Mouse (Mus musculus): ENCODE data around the gene Luc7l. TPM values are rescaled to one million over a fixed set of nuclear protein-coding genes. Genes with fewer than 3 reads are reported as not detected.
"Not testable (repeated sequence)": the region's sequence is repeated elsewhere in the genome, so short reads cannot be mapped to it uniquely, and the experiment has no call there.

The Luc7l gene
- polyA plus RNA-seq, 1 experiment from 2014 or later, result 151 TPM

- 95% methylated on average over 10 of the region's 10 CpGs for WGBS
- not testable (repeated sequence) for ATAC-seq (replicated peaks; ENCODE audit: low FRiP score)
These were observed 16.9 kb downstream of the Luc7l start for GRCm38 (mm10) chr17:26269577-26269976.

GRCm38 (mm10) chr17:26272586-26272985 lies 19.9 kb downstream of the Luc7l start:
- H3K4me1 ChIP-seq (replicated peaks; ENCODE audit: control insufficient read depth, insufficient read depth, low read length), result no peaks in the 10 kb centered on the region
- H3K4me2 ChIP-seq (ENCODE audit: low read depth, low read length, severe bottlenecking), result no peak overlapping the region
- WGBS, result 89% methylated on average over 3 of the region's 3 CpGs
- H3K4me3 ChIP-seq (ENCODE audit: low read depth, low read length), result no peak overlapping the region
- DNase-seq (ENCODE audit: low spot score) (no peak), ATAC-seq (replicated peaks; ENCODE audit: low FRiP score) (no peak)
- no peak overlapping the region for H3K9ac ChIP-seq (ENCODE audit: low read length)
- H3K27ac ChIP-seq (ENCODE audit: low read depth, low read length), result no peak overlapping the region
- no peaks in the 10 kb centered on the region for H3K9me3 ChIP-seq (ENCODE audit: control insufficient read depth, low read length)
- no peaks in the 10 kb centered on the region for H3K27me3 ChIP-seq (ENCODE audit: control insufficient read depth, insufficient read depth, low read length)
- peaks cover 7% of the 10 kb centered on the region for H3K36me3 ChIP-seq (ENCODE audit: control insufficient read depth, insufficient read depth, low read length)

More at GRCm38 (mm10) chr17:26269577-26269976, 16.9 kb downstream of the Luc7l start:
- H3K9me3 ChIP-seq (ENCODE audit: control insufficient read depth, low read length); H3K4me3 ChIP-seq (ENCODE audit: low read depth, low read length); H3K36me3 ChIP-seq (ENCODE audit: control insufficient read depth, insufficient read depth, low read length); H3K4me1 ChIP-seq (replicated peaks; ENCODE audit: control insufficient read depth, insufficient read depth, low read length); DNase-seq (ENCODE audit: low spot score); H3K4me2 ChIP-seq (ENCODE audit: low read depth, low read length, severe bottlenecking); H3K27ac ChIP-seq (ENCODE audit: low read depth, low read length); H3K27me3 ChIP-seq (ENCODE audit: control insufficient read depth, insufficient read depth, low read length); H3K9ac ChIP-seq (ENCODE audit: low read length): not testable (repeated sequence)

- Histone ChIP-seq H3K9ac (ENCODE audit: low read length) (no peak overlapping the region), H3K36me3 (ENCODE audit: control insufficient read depth, insufficient read depth, low read length) (peaks cover 28% of the 10 kb centered on the region), H3K4me1 (replicated peaks; ENCODE audit: control insufficient read depth, insufficient read depth, low read length) (no peaks in the 10 kb centered on the region), H3K27ac (ENCODE audit: low read depth, low read length) (no peak overlapping the region), H3K27me3 (ENCODE audit: control insufficient read depth, insufficient read depth, low read length) (no peaks in the 10 kb centered on the region), H3K4me3 (ENCODE audit: low read depth, low read length) (no peak overlapping the region), H3K4me2 (ENCODE audit: low read depth, low read length, severe bottlenecking) (no peak overlapping the region), H3K9me3 (ENCODE audit: control insufficient read depth, low read length) (no peaks in the 10 kb centered on the region)
- ATAC-seq (replicated peaks; ENCODE audit: low FRiP score) (no peak), DNase-seq (ENCODE audit: low spot score) (no peak)
- 91% methylated on average over 13 of the region's 13 CpGs for WGBS
These were observed 23.2 kb downstream of the Luc7l start for GRCm38 (mm10) chr17:26275933-26276332.

GRCm38 (mm10) chr17:26276711-26277110 lies 24.0 kb downstream of the Luc7l start:
- Histone ChIP-seq H3K4me3 (ENCODE audit: low read depth, low read length) (no peak overlapping the region), H3K27ac (ENCODE audit: low read depth, low read length) (no peak overlapping the region), H3K4me1 (replicated peaks; ENCODE audit: control insufficient read depth, insufficient read depth, low read length) (no peaks in the 10 kb centered on the region), H3K36me3 (ENCODE audit: control insufficient read depth, insufficient read depth, low read length) (peaks cover 32% of the 10 kb centered on the region), H3K27me3 (ENCODE audit: control insufficient read depth, insufficient read depth, low read length) (no peaks in the 10 kb centered on the region), H3K9ac (ENCODE audit: low read length) (no peak overlapping the region), H3K4me2 (ENCODE audit: low read depth, low read length, severe bottlenecking) (no peak overlapping the region), H3K9me3 (ENCODE audit: control insufficient read depth, low read length) (no peaks in the 10 kb centered on the region)
- DNase-seq (ENCODE audit: low spot score) (peak; percentile 52), ATAC-seq (replicated peaks; ENCODE audit: low FRiP score) (no peak)
- WGBS, result 94% methylated on average over 4 of the region's 4 CpGs

- Histone ChIP-seq H3K9me3 (ENCODE audit: control insufficient read depth, low read length) (no peaks in the 10 kb centered on the region), H3K4me2 (ENCODE audit: low read depth, low read length, severe bottlenecking) (no peak overlapping the region), H3K9ac (ENCODE audit: low read length) (no peak overlapping the region), H3K4me1 (replicated peaks; ENCODE audit: control insufficient read depth, insufficient read depth, low read length) (no peaks in the 10 kb centered on the region), H3K4me3 (ENCODE audit: low read depth, low read length) (no peak overlapping the region), H3K27ac (ENCODE audit: low read depth, low read length) (no peak overlapping the region), H3K36me3 (ENCODE audit: control insufficient read depth, insufficient read depth, low read length) (peaks cover 22% of the 10 kb centered on the region; the same call in 1 of the 2 replicates), H3K27me3 (ENCODE audit: control insufficient read depth, insufficient read depth, low read length) (no peaks in the 10 kb centered on the region)
- DNase-seq (ENCODE audit: low spot score) (no peak), ATAC-seq (replicated peaks; ENCODE audit: low FRiP score) (no peak)
- 83% methylated on average over 8 of the region's 8 CpGs for WGBS
These were observed 33.7 kb downstream of the Luc7l start for GRCm38 (mm10) chr17:26286199-26286955.

- Histone ChIP-seq H3K9ac (ENCODE audit: low read length) (no peak overlapping the region), H3K27me3 (ENCODE audit: control insufficient read depth, insufficient read depth, low read length) (no peaks in the 10 kb centered on the region), H3K36me3 (ENCODE audit: control insufficient read depth, insufficient read depth, low read length) (peaks cover 6% of the 10 kb centered on the region; the same call in 1 of the 2 replicates), H3K4me1 (replicated peaks; ENCODE audit: control insufficient read depth, insufficient read depth, low read length) (no peaks in the 10 kb centered on the region), H3K4me3 (ENCODE audit: low read depth, low read length) (no peak overlapping the region), H3K27ac (ENCODE audit: low read depth, low read length) (no peak overlapping the region), H3K9me3 (ENCODE audit: control insufficient read depth, low read length) (peaks cover 6% of the 10 kb centered on the region; the same call in 1 of the 2 replicates), H3K4me2 (ENCODE audit: low read depth, low read length, severe bottlenecking) (no peak overlapping the region)
- ATAC-seq (replicated peaks; ENCODE audit: low FRiP score), result no peak
- DNase-seq (ENCODE audit: low spot score), result no peak
- WGBS, result 84% methylated on average over 4 of the region's 4 CpGs
These were observed 36.8 kb downstream of the Luc7l start for GRCm38 (mm10) chr17:26289475-26289874.

- not testable (repeated sequence) for H3K9me3 ChIP-seq (ENCODE audit: control insufficient read depth, low read length); H3K27me3 ChIP-seq (ENCODE audit: control insufficient read depth, insufficient read depth, low read length); DNase-seq (ENCODE audit: low spot score); H3K36me3 ChIP-seq (ENCODE audit: control insufficient read depth, insufficient read depth, low read length); H3K4me3 ChIP-seq (ENCODE audit: low read depth, low read length); H3K9ac ChIP-seq (ENCODE audit: low read length); H3K27ac ChIP-seq (ENCODE audit: low read depth, low read length); H3K4me2 ChIP-seq (ENCODE audit: low read depth, low read length, severe bottlenecking); H3K4me1 ChIP-seq (replicated peaks; ENCODE audit: control insufficient read depth, insufficient read depth, low read length); ATAC-seq (replicated peaks; ENCODE audit: low FRiP score)
- WGBS, result 90% methylated on average over 4 of the region's 4 CpGs
These were observed 45.6 kb downstream of the Luc7l start for GRCm38 (mm10) chr17:26298318-26298717.

GRCm38 (mm10) chr17:26314291-26314690 lies 61.6 kb downstream of the Luc7l start:
- ATAC-seq (replicated peaks; ENCODE audit: low FRiP score), result no peak

GRCm38 (mm10) chr17:26315474-26315873 lies 62.8 kb downstream of the Luc7l start:
- WGBS, result 32% methylated on average over 10 of the region's 10 CpGs

More at GRCm38 (mm10) chr17:26314291-26314690, 61.6 kb downstream of the Luc7l start:
- H3K9ac ChIP-seq (ENCODE audit: low read length), result no peak overlapping the region
- H3K27ac ChIP-seq (ENCODE audit: low read depth, low read length), result no peak overlapping the region
- no peaks in the 10 kb centered on the region for H3K27me3 ChIP-seq (ENCODE audit: control insufficient read depth, insufficient read depth, low read length)
- H3K4me1 ChIP-seq (replicated peaks; ENCODE audit: control insufficient read depth, insufficient read depth, low read length), result no peaks in the 10 kb centered on the region
- H3K36me3 ChIP-seq (ENCODE audit: control insufficient read depth, insufficient read depth, low read length), result no peaks in the 10 kb centered on the region
- 20% methylated on average over 6 of the region's 6 CpGs for WGBS
- no peaks in the 10 kb centered on the region for H3K9me3 ChIP-seq (ENCODE audit: control insufficient read depth, low read length)
- peak; percentile 74 for DNase-seq (ENCODE audit: low spot score)
- H3K4me3 ChIP-seq (ENCODE audit: low read depth, low read length), result no peak overlapping the region
- no peak overlapping the region for H3K4me2 ChIP-seq (ENCODE audit: low read depth, low read length, severe bottlenecking)

More at GRCm38 (mm10) chr17:26315474-26315873, 62.8 kb downstream of the Luc7l start:
- no peak for DNase-seq (ENCODE audit: low spot score)
- Histone ChIP-seq H3K9ac (ENCODE audit: low read length) (no peak overlapping the region), H3K4me1 (replicated peaks; ENCODE audit: control insufficient read depth, insufficient read depth, low read length) (no peaks in the 10 kb centered on the region), H3K4me2 (ENCODE audit: low read depth, low read length, severe bottlenecking) (no peak overlapping the region), H3K9me3 (ENCODE audit: control insufficient read depth, low read length) (no peaks in the 10 kb centered on the region), H3K36me3 (ENCODE audit: control insufficient read depth, insufficient read depth, low read length) (no peaks in the 10 kb centered on the region), H3K27me3 (ENCODE audit: control insufficient read depth, insufficient read depth, low read length) (no peaks in the 10 kb centered on the region), H3K4me3 (ENCODE audit: low read depth, low read length) (no peak overlapping the region), H3K27ac (ENCODE audit: low read depth, low read length) (no peak overlapping the region)
- no peak for ATAC-seq (replicated peaks; ENCODE audit: low FRiP score)

Data from forebrain, embryonic 11.5 days (tissue).